Mouse (Mus musculus) thymus, postnatal 10 days (tissue): Measurements from ENCODE around the gene Nkx2-3.

Experiments used
- DNase-seq, 2 experiments: peaks; one replicate each; pipeline ENCODE4 v3.0.0; 2021; ENCODE audit warnings: low spot score in 2 of 2

Nkx2-3 gene

DNA sequence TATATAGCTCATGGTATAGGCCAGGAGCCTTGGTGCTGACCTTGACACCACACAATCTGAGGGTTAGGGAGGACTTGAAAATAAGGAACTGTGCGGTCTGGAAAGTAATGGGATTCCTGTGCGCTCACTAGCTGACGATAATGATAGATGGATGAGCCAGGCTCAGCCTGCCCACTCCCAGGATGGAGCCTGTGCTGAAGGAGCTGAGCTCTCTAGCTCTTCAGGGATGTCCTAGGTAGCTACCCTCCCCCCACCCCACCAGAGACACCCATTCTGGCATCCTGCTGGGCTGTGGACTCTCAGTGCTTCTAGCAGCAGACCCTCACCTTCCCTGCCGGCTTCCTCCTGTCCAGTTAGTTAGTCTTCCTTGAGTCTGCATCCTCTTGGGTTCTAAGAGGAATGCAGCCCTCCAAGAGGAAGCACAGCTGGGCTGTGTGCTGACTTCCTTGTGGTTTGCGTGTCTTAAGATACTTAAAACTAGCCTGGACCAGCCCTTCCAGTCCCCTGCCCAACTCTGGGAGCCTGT is 6.4 kb downstream of the Nkx2-3 start:
- DNase-seq: no peak

DNA sequence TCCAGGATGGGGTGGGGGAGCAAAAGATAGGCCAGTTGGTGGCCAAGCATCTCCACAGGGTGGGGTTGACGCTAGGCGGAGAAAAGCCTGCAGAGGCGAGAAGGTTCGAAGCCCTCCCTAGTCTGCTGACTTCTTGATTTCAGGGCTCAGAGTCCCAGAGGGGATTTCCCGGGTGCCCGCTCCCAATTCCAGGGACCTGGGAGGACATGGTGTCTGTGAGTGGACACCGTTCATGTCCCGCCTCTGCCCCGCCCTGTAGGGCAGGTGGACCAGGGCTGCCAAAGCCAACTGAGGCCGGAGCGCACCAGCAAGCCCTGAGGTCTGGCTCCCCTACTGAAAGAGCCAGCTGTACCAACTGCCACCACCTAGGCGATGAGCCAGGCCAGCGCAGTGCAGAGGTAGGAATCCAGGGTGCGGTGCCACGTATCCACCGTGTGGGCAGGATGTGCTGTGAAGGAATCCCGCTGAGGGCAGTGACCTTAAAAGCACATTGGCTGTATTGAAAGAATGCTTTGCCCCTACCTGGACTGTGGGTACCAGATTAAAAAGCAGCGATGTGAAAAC is 7.9 kb downstream of the Nkx2-3 start:
- no peak for DNase-seq

DNA sequence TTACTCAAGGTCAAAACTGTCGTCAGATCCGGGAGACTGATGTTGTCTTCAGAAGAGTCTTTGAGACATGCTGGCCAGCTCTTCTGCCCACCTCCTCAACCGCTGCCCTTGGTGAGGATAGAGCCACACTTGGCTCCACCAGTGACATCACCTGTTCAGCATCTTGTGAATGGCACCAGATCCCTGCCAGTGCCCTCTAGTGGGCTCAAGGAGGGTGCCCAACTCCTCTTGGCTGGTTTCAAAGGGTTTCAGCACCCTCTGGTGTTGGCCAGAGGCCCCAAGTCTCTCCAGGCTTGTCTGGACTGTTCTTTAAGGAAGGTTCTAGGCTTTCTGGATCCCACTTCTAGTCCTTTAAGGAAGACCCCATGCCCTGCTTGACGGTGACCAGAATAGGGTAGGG is 11.8 kb downstream of the Nkx2-3 start:
- DNase-seq: peak; percentile 25 to 55

DNA sequence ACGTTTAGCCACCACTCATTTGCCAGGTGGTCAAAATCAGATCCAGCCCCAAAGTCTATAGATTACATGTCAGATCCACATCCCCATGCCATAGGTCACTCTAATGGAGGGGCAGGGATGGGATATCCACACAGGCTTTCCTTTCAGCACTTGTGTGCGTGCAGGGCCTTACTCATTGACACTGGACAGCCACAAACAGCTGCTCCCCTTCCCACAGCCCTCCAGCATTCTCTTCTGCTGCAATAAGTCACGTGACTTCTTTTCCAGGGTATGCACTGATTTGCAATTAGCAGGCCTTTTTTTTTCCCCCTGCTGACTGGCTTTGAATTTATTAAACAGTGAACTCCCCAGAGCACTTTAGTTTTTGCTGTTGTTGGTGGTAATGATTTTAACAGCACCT is 14.0 kb downstream of the Nkx2-3 start:
- no peak for DNase-seq

DNA sequence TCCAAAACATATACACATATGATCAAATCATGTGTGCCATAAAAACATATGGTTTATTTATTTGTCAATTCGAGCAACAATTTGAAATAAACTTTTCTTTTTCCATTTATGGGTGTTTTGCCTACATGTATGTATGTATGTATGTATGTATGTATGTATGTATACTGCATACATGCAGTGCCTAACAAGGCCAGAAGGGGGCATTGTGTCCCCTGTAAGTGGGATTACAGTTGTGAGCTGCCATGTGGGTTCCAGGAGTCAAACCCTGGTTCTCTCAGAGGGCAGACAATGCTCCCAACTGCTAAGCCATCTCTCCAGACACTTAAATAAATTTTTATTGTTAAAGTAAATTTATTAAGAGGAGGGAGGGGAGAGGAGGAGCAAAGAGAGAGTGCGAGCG is 15.2 kb downstream of the Nkx2-3 start:
- no peak for DNase-seq

GRCm38 (mm10) chr19:43629088-43629487 is 17.0 kb downstream of the Nkx2-3 start:
- no peak for DNase-seq

DNA sequence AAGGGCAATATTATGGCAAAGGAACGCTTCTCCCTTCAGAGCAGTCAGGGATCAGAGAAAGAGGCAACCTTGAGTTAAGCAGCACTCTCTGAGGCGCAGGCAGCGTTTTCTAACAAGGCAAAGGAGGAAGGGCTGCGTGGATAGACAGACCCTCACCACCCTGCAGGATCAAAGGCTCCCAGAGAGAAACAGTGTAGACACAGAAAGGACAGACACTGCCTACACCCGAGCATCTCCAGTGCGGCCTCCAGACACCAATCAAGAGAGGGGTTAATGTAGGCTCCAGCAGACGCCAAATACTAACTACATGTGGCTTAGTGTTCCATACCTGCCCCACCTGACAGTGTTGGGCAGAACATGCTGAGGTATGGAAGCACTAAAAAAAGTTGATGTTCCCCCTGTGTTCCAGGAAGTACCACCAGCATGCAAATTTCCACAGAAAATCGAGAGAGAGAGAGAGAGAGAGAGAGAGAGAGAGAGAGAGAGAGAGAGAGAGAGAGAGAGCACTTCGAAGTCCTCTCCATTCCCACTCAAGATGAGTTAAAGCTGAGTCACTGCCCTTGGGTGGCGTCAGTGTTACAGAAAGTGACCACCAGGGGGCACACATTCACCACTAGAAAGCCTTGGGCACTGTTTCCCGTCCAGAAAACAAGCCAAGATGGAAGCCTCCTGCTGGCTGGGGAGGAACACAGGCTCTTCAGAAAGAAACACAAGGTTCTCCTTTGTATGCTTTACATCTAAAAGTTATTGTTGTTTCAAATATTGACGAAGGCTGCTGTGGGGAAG is 18.5 kb downstream of the Nkx2-3 start:
- peak; percentile 37 to 79 for DNase-seq

- no peak for DNase-seq
Measured at GRCm38 (mm10) chr19:43641833-43642232, 29.7 kb downstream of the Nkx2-3 start.

GRCm38 (mm10) chr19:43642843-43643242 is 30.7 kb downstream of the Nkx2-3 start:
- no peak for DNase-seq

DNA sequence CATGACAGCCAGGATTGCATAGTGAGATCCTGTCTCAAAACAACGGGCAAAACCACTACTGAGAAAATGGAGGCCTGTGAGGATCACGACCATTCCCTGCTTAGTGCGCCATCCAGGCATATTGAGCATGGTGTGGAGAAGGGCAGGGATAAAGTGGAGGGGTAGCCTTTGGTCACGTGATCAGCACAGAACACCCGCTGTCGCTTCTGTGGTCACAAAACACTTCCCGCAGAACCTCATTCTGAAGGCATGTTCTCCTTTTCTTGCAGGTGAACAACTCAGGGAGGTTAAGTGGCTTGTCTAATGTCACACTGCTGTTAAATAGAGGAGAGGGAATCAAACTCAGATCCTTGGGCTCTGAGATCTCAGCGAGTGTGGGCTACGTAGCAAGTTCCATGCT is 33.4 kb downstream of the Nkx2-3 start:
- no peak for DNase-seq

GRCm38 (mm10) chr19:43646852-43647251 is 34.7 kb downstream of the Nkx2-3 start:
- DNase-seq: no peak

GRCm38 (mm10) chr19:43647261-43647660 is 35.1 kb downstream of the Nkx2-3 start:
- DNase-seq: no peak

- no peak for DNase-seq
Measured at GRCm38 (mm10) chr19:43648343-43648742, 36.2 kb downstream of the Nkx2-3 start.

GRCm38 (mm10) chr19:43651241-43651785 is 39.2 kb downstream of the Nkx2-3 start:
- DNase-seq: no peak

DNA sequence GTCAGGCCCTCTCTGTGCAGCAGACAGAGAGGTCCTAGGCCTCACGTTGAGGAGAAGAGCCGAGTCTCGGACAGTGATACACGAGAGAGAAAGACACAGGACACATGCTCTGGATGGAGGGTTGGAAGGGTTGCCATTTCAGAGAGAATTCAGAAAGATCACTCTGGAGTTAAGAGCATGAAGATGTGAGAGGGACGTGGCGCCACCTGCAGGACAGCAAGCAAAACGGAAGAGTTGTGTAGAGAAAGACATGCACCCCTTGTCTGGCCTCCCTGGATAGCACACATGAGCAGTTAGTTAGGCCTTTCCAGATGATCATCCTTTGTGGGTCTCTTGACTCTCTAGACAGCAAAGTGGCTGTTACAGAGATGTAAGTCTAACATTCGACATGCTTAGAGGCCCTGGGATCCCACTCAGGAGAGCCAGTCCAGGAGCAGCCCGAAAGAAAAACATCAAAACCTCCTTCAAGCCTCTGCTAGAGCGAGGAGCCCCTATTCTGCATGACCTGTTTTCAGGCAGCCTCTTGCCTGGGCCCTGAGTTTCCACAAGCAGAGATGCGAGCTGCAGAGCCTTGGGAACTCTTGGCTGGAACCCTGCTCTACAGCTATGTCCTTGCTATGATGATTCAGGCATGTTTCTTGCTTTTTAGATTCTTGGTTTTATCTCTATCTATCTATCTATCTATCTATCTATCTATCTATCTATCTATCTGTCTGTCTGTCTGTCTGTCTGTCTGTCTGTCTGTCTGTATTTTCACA is 43.8 kb downstream of the Nkx2-3 start:
- DNase-seq: peak in 1 of 2 experiments; percentile 59

DNA sequence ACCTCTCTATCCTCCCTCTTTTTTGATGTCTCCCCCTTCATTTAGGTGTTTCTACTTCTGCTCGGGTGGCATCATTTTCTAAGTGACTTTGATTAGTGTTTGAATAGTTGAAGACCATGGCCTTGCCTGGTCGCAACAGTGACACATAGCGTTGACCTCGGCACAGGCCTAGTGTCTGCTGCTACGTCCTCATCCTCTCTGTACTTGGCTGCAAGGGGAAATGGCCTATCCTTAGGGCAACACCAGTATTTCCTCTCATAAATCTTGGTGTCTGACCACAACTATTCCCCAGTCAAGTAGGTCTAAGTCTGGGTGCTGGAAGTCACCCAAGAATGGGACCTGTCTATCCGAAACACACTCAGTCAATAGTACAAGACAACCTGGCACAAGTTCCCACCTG is 47.5 kb downstream of the Nkx2-3 start:
- no peak for DNase-seq

GRCm38 (mm10) chr19:43660774-43661173 is 48.6 kb downstream of the Nkx2-3 start:
- no peak for DNase-seq

DNA sequence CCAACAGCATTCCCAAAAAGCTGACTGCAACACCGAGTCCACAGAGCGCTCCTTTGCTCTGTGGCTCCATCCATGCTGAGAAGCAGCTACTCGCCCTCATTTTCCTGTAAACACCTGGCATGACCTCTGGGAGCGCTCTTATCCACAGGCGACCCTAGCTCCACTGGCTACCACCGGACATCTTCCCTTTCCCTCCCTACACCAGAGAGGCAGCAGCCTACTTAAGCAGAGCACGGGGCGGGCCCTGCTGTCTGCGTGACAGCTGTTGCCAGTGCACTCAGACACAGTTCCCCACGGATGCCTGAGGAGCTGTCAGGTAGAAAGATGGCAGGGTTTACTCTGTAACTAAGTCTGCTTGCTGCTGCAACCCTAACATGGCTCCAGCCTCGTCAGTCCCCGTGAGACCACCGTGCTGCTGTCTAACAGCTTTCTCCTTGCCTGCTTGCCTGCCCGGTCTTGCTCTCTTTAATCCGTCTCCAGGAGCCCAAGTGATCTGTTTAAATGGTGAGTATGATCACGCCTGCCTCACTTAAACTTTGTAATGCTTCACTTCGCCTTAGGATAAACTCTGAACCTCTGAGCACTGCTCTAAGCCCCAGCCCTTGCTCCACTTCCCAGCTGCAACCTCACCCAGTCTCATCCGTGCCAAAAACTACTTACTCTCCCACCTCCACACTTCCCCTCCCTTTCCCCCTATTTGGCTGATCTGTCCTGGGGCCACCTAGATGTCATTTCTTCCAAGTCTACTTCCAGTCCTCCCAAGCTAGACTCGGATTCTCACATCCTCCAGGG is 50.2 kb downstream of the Nkx2-3 start:
- DNase-seq: no peak

DNA sequence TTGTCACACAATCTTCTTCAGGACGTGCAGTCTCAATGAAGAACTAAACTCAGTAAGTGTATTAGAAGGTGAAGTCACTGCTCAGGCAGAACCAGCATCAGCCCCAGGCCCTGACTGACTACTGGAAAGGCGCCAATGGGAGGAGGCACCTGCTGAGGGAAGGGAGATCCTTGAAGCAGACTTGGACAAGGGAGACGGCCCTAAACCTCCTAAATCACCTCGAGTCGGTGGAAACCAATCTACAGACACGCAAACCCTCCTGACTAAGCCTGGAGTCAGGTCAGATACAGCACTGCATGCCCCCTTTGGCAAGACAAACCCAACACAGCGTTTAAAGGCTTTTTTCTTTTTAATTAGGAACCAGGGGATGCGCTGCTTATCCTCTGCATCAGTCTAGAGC is 51.3 kb downstream of the Nkx2-3 start:
- DNase-seq: no peak
